Mouse (Mus musculus) kidney, embryonic 16.5 days (tissue): ENCODE measurements around the gene Csgalnact2. TPM values are rescaled to one million over a fixed set of nuclear protein-coding genes. Genes with fewer than 3 reads are reported as not detected.

Source experiments
- ATAC-seq: fragments of 200-750 bp; cut with Nextera tagmentation; 2 replicates; pipeline ENCODE4 v1.8.0; 2017; ENCODE audit warnings: moderate TSS enrichment; ENCODE audit not compliant: low FRiP score, low TSS enrichment
- H3K27ac ChIP-seq: fragments of 300-500 bp; sonication (generic); 2 replicates; pipeline ENCODE4 v1.5.1; 2014; ENCODE audit warnings: low read length
- H3K27me3 ChIP-seq: fragments of 300-500 bp; sonication (generic); 2 replicates; pipeline ENCODE4 v1.6.1; 2014; ENCODE audit warnings: low read length, control low read depth, mixed read lengths; ENCODE audit not compliant: insufficient read depth
- H3K36me3 ChIP-seq: fragments of 300-500 bp; sonication (generic); 2 replicates; pipeline ENCODE4 v1.6.1; 2014; ENCODE audit warnings: low read length, control low read depth, mixed read lengths; ENCODE audit not compliant: insufficient read depth
- H3K4me1 ChIP-seq: fragments of 300-500 bp; sonication (generic); 2 replicates; pipeline ENCODE4 v1.6.1; 2014; ENCODE audit warnings: low read length, control low read depth, mixed read lengths; ENCODE audit not compliant: insufficient read depth
- H3K4me2 ChIP-seq: fragments of 300-500 bp; sonication (generic); replicated peaks from 2 replicates; pipeline ENCODE4 v1.6.1; 2014; ENCODE audit warnings: low read depth, low read length
- H3K4me3 ChIP-seq: fragments of 300-500 bp; sonication (generic); 2 replicates; pipeline ENCODE4 v1.5.1; 2014; ENCODE audit warnings: mild to moderate bottlenecking, low read length
- H3K9ac ChIP-seq: fragments of 300-500 bp; sonication (generic); replicated peaks from 2 replicates; pipeline ENCODE4 v1.6.1; 2014; ENCODE audit warnings: low read length
- H3K9me3 ChIP-seq: fragments of 300-500 bp; sonication (generic); 2 replicates; pipeline ENCODE4 v1.6.1; 2016; ENCODE audit warnings: low read length, control low read depth
- WGBS: fragments of 180-500 bp; shearing (Covaris S2); extraction: QIAGEN DNeasy Blood & Tissue Kit; methylation state at CpG from one replicate; pipeline ENCODE4 v1.1.7; 2014; 5-methylcytosine and 5-hydroxymethylcytosine counted together
- microRNA-seq: library from miRNA; unstranded; fragments of <30 nt; microRNA quantifications from one replicate; pipeline ENCODE4, GENCODE M21; 2016
- polyA plus RNA-seq: library from polyadenylated mRNA; unstranded; fragments of >200 nt; fragmentation: Nextera tagmentation; extraction: Ambion mirVana; gene quantifications from 2 replicates; pipeline ENCODE4 v1.2.1, GENCODE M21; 2015

Gene Csgalnact2
- polyA plus RNA-seq, 1 experiment from 2014 or later: 16.4 TPM

DNA sequence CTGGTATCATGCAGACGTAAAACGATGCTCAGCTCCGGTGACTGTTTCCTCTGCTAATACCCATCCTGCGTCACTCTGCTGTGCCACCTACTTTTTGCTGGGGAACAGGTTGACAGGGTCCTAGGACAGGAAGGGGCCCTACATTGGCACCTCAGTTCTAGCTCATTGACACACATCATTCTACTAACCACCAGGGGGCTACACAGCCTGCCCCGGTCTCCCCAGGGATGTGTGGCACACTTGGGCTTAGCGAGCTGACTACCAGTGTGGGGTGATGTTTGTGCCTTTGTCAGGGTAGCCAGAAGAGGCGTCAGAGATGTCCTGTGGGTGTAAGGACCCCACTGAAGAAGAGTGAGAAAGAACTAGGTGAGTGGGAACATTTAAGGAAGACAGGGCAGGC is 71.2 kb downstream of the Csgalnact2 start:
- H3K4me2 ChIP-seq: no peak overlapping the region

DNA sequence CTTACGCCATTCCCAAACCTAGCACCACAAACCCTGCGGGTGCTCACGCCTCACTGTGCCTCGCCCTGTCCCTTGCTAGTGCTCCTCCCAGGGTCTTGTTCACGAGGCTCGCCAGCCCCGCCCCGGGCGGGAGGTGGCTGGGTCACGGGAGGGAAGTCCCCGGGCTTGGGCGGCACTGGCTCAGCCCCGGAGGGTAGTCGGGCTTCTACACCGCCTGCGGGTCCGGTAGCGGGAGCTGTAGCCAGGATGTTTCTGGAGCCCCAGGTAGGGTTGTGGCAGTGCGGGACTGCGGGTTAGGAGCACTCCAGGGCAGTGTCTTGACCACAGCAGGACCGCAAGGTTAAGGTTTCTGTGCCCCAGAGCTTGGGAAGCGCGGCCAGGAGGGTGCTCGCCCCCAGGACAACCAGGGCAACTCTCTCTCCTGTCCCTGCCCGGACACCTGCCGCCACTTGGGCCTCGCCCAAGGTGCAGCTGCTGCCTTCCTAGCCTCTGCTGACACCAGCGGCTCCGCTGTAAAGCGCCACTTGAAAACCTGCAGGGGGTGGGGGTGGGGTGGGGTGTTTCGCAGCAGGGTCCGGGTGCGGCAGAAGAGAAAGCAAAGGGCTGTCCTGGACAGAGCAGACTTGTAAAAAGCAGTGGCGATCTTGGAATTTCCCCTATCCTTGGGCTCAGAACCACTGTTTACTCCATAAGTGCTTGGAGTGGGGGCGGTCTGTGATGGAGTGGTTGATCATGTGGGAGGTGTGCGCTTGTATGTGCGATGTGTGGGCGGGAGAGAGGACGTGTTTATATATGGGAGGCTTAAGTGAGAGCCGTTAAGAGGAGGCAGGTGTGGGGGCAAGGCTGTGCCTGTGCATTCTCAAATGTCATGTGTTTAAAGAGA is 72.5 kb downstream of the Csgalnact2 start:
- Histone ChIP-seq H3K9me3 (no peaks in the 10 kb centered on the region), H3K4me1 (peaks cover 12% of the 10 kb centered on the region), H3K27me3 (no peaks in the 10 kb centered on the region), H3K27ac (no peak overlapping the region), H3K9ac (peak overlapping the region; percentile 63), H3K36me3 (no peaks in the 10 kb centered on the region), H3K4me2 (peak overlapping the region; percentile 94), H3K4me3 (peak overlapping the region; percentile 57)
- 1% methylated on average over 40 of the region's 40 CpGs for WGBS
- ATAC-seq: peak; percentile 49

More for the DNA sequence above, 71.2 kb downstream of the Csgalnact2 start:
- Histone ChIP-seq H3K27ac (no peak overlapping the region), H3K27me3 (no peaks in the 10 kb centered on the region), H3K9ac (no peak overlapping the region), H3K9me3 (no peaks in the 10 kb centered on the region), H3K4me1 (peaks cover 12% of the 10 kb centered on the region), H3K36me3 (no peaks in the 10 kb centered on the region), H3K4me3 (no peak overlapping the region)
- ATAC-seq: no peak
- WGBS: 72% methylated on average over 7 of the region's 7 CpGs

DNA sequence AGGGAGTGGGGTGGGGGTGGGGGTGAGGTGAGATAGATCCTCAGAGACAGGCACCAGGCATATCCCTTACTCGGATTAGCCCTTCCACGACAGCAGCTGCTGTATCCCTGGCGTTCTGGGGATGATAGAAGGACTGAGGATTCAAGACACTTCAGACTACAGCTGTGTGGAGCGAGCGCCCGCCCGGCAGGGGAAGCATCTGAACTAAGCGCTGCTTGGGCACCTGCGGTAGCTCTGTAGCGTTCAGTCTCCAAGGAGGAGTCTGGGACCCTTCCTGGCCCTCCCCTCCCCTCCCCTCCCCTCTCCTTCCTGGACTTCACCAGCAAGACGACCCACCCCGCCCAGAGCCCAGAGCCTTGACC is 73.1 kb downstream of the Csgalnact2 start:
- Histone ChIP-seq H3K9ac (peak overlapping the region; percentile 63), H3K27me3 (no peaks in the 10 kb centered on the region), H3K4me1 (peaks cover 12% of the 10 kb centered on the region), H3K9me3 (no peaks in the 10 kb centered on the region), H3K4me3 (peak overlapping the region; percentile 57), H3K27ac (no peak overlapping the region), H3K36me3 (no peaks in the 10 kb centered on the region), H3K4me2 (peak overlapping the region; percentile 94)
- peak; percentile 17; the same call in 1 of the 2 replicates for ATAC-seq
- WGBS: 1% methylated on average over 12 of the region's 12 CpGs

DNA sequence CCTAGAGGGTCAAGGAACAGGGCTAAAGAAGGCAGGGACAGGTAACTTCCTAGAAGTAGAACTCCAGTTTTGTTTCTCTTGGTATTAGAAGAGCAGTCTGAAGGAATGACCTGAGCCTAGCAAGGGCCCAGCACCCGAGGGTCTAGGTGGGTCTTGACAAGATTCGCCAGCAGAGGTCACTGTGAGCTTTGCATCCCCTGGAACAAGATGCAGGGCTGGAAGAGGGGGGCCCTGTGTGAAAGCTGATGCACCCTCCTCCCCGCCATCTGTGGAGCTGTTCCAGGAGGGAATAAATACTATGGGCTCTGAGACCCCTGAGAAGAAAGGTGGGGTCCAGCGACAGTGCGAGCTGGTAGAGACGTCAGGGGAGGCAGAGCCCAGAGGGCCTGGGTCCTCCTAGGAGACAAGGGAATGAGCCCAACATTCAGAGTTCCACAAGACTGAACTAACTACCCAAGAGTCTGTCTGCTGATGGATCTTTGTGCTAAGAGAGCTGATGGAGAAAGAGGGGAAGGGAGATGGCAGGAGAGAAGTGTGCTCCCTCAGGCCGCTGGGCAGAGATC is 73.9 kb downstream of the Csgalnact2 start:
- Histone ChIP-seq H3K27me3 (no peaks in the 10 kb centered on the region), H3K4me2 (peak overlapping the region; percentile 94; the same call in 1 of the 2 replicates), H3K9ac (no peak overlapping the region), H3K27ac (no peak overlapping the region), H3K4me1 (peaks cover 12% of the 10 kb centered on the region), H3K4me3 (no peak overlapping the region), H3K9me3 (no peaks in the 10 kb centered on the region), H3K36me3 (no peaks in the 10 kb centered on the region)
- ATAC-seq: peak; percentile 39; the same call in 1 of the 2 replicates
- WGBS: 10% methylated on average over 7 of the region's 7 CpGs

DNA sequence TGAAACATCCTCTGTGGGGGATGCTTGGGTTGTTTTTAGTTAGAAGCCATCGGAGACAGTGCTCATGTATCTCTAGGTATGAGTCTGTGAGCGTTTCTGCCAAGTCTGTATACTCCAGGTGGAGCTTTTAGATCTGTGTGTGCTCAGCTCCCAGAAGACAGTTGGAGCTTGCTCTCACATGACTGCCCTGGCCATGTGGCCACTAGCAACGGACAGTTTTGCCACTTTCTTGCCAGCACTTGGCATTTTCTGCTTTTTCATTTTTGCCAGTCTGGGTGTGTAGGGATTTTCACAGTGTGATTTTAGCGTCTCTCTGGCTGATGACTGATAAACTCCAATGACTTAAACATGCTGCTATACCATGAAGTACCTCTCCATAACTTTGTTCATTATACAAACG is 75.7 kb downstream of the Csgalnact2 start:
- Histone ChIP-seq H3K9me3 (no peaks in the 10 kb centered on the region), H3K9ac (no peak overlapping the region), H3K27ac (no peak overlapping the region), H3K27me3 (no peaks in the 10 kb centered on the region), H3K4me2 (no peak overlapping the region), H3K36me3 (no peaks in the 10 kb centered on the region), H3K4me3 (no peak overlapping the region), H3K4me1 (peaks cover 12% of the 10 kb centered on the region)
- ATAC-seq: no peak
- 73% methylated on average over 5 of the region's 5 CpGs for WGBS

DNA sequence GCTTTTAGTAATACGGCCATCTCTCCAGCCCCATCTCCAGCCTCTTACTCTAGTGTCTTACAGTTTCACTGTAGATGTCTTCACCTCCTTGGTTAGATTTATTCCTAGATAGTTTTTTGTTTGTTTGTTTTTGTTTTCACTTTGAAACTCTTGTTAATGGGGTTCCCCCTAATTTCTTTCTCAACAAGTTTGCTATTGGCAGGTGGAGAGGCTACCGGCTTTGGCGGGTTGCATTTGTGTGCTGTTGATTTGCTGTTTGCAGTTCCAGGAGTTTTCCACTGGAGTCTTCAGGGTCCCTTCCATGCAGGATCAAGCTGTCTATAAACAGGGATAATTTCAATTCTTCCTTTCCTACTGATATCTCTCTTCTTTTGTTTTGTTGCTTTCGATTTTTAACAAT is 77.7 kb downstream of the Csgalnact2 start:
- H3K4me1 ChIP-seq: peaks cover 8% of the 10 kb centered on the region
- no peaks in the 10 kb centered on the region for H3K27me3 ChIP-seq
- no peaks in the 10 kb centered on the region for H3K9me3 ChIP-seq
- no peak overlapping the region for H3K4me2 ChIP-seq
- WGBS: 95% methylated on average over 4 of the region's 4 CpGs
- ATAC-seq: no peak
- H3K4me3 ChIP-seq: no peak overlapping the region
- H3K27ac ChIP-seq: no peak overlapping the region
- H3K9ac ChIP-seq: no peak overlapping the region
- no peaks in the 10 kb centered on the region for H3K36me3 ChIP-seq

Small RNA genes within 50 kb of the gene (microRNA-seq; reads per million reads assigned to microRNA genes)
- not detected for gene Mir7044

Other genes with a start within 250 kb of the Csgalnact2 start
- 793 and 842 TPM in 2 replicates for gene Hnrnpf, start 238.8 kb downstream of the Csgalnact2 start, polyA plus RNA-seq
- gene Fxyd4, start 201.4 kb downstream of the Csgalnact2 start, polyA plus RNA-seq: 98.1 and 98.5 TPM in 2 replicates
- 0.72 and 1.5 TPM in 2 replicates for gene Rasgef1a, start 127.7 kb downstream of the Csgalnact2 start, polyA plus RNA-seq
- 15.1 and 16.7 TPM in 2 replicates for gene Ret, start 58.6 kb upstream of the Csgalnact2 start, polyA plus RNA-seq